Mouse (Mus musculus) limb, embryonic 11.5 days (tissue): ENCODE results near the gene Tpd52l2. TPM values are rescaled to one million over a fixed set of nuclear protein-coding genes. Genes with fewer than 3 reads are reported as not detected.
A peak's percentile ranks its signal among the peaks of the same experiment; 100 is the strongest.

Experiments
- ATAC-seq: fragments of 200-750 bp; cut with Nextera tagmentation; 2 replicates; pipeline ENCODE4 v1.8.0; 2017; ENCODE audit warnings: low read depth; ENCODE audit not compliant: insufficient number of reproducible peaks, low FRiP score, low TSS enrichment
- DNase-seq: peaks from one replicate; pipeline ENCODE4 v3.0.0-alpha.2; 2015; ENCODE audit warnings: low spot score
- H3K27ac ChIP-seq: fragments of 300-500 bp; sonication (generic); replicated peaks from 2 replicates; pipeline ENCODE4 v1.5.1; 2014; ENCODE audit warnings: low read depth, mild to moderate bottlenecking, low read length
- H3K27me3 ChIP-seq: fragments of 300-500 bp; sonication (generic); 2 replicates; pipeline ENCODE4 v1.6.1; 2014; ENCODE audit warnings: mild to moderate bottlenecking, low read length, mixed read lengths; ENCODE audit not compliant: control insufficient read depth, insufficient read depth
- H3K36me3 ChIP-seq: fragments of 300-500 bp; sonication (generic); 2 replicates; pipeline ENCODE4 v1.6.1; 2014; ENCODE audit warnings: mild to moderate bottlenecking, low read length, moderate library complexity, mixed read lengths; ENCODE audit not compliant: control insufficient read depth, insufficient read depth
- H3K4me1 ChIP-seq: fragments of 300-500 bp; sonication (generic); 2 replicates; pipeline ENCODE4 v1.6.1; 2014; ENCODE audit warnings: low read length, mixed read lengths; ENCODE audit not compliant: control insufficient read depth, insufficient read depth
- H3K4me2 ChIP-seq: fragments of 300-500 bp; sonication (generic); 2 replicates; pipeline ENCODE4 v1.6.1; 2014; ENCODE audit warnings: low read depth, mild to moderate bottlenecking, moderate library complexity; ENCODE audit not compliant: severe bottlenecking
- H3K4me3 ChIP-seq: fragments of 300-500 bp; sonication (generic); 2 replicates; pipeline ENCODE4 v1.5.1; 2014; ENCODE audit warnings: low read depth, low read length
- H3K9ac ChIP-seq: fragments of 300-500 bp; sonication (generic); 2 replicates; pipeline ENCODE4 v1.6.1; 2014; ENCODE audit warnings: mild to moderate bottlenecking, low read length
- H3K9me3 ChIP-seq: fragments of 300-500 bp; sonication (generic); 2 replicates; pipeline ENCODE4 v1.6.1; 2016; ENCODE audit warnings: low read length; ENCODE audit not compliant: control insufficient read depth
- WGBS: fragments of 180-500 bp; shearing (Covaris S2); extraction: QIAGEN DNeasy Blood & Tissue Kit; methylation state at CpG from one replicate; pipeline ENCODE4 v1.1.7; 2014; 5-methylcytosine and 5-hydroxymethylcytosine counted together
- polyA plus RNA-seq: library from polyadenylated mRNA; unstranded; fragments of >200 nt; fragmentation: Nextera tagmentation; extraction: Ambion mirVana; gene quantifications from 2 replicates; pipeline ENCODE4 v1.2.1, GENCODE M21; 2014

The Tpd52l2 gene
- polyA plus RNA-seq, 1 experiment from 2014 or later, result 165 TPM

DNA sequence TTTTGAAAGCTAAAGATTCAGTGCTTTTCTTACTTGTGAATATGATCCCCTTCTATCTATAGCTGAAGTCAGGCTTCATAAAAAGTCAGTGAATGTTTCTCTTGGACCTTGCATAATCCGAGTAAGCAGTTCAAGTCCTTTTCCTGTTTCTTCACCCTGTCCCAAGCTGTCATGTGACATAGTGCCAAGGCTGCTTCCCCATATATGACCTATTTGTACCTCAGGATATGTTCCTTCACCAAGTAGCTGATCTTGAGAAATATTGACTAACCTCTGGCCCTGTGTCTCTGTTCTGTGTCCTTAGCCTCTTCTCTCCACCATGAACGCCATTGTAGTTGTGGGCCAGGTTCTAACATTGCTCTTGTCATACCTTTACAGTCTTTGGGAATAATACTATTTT, 39.5 kb downstream of the Tpd52l2 start:
- H3K27ac ChIP-seq, result no peak overlapping the region
- WGBS, result 86% methylated on average over 2 of the region's 2 CpGs
- H3K4me3 ChIP-seq, result no peak overlapping the region
- H3K36me3 ChIP-seq, result no peaks in the 10 kb centered on the region
- no peak for DNase-seq
- no peak overlapping the region for H3K4me2 ChIP-seq
- no peak for ATAC-seq
- no peaks in the 10 kb centered on the region for H3K27me3 ChIP-seq
- H3K9me3 ChIP-seq, result no peaks in the 10 kb centered on the region
- no peaks in the 10 kb centered on the region for H3K4me1 ChIP-seq
- H3K9ac ChIP-seq, result no peak overlapping the region

DNA sequence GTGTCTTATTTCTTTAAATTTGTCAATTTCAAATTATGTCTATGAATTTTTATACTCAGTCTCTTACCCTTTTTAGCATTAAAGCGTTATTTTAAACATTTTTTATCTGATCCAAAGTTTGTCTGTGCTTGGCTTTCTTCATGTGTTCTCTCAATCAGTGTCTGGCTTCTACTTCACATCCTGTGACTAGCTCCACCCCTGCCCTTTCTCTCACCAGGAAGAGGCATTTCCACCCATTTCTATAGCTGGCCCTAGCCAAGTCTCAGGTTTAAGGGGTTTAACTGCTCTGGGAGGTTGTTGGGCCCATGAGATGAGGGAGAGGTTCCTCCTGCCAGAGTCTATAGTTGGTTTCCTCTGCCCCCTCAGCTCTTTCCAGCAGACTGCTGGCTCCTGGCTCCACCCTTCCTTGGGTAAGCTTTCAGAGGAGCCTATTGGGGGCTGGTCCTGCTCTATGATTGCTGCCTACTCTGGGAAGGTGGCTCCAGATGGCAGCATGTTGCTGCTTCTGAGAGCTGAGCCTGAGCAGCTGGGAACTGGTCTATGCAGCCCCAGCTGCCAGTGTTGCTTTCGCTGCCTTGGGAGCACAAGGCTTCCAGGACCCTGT, 40.6 kb downstream of the Tpd52l2 start:
- ATAC-seq, result no peak
- 86% methylated on average over 2 of the region's 2 CpGs for WGBS
- Histone ChIP-seq H3K9ac (peak overlapping the region; percentile 30; the same call in 1 of the 2 replicates), H3K4me3 (no peak overlapping the region), H3K36me3 (no peaks in the 10 kb centered on the region), H3K4me1 (no peaks in the 10 kb centered on the region), H3K4me2 (no peak overlapping the region), H3K27ac (no peak overlapping the region), H3K9me3 (no peaks in the 10 kb centered on the region), H3K27me3 (no peaks in the 10 kb centered on the region)
- DNase-seq, result no peak

DNA sequence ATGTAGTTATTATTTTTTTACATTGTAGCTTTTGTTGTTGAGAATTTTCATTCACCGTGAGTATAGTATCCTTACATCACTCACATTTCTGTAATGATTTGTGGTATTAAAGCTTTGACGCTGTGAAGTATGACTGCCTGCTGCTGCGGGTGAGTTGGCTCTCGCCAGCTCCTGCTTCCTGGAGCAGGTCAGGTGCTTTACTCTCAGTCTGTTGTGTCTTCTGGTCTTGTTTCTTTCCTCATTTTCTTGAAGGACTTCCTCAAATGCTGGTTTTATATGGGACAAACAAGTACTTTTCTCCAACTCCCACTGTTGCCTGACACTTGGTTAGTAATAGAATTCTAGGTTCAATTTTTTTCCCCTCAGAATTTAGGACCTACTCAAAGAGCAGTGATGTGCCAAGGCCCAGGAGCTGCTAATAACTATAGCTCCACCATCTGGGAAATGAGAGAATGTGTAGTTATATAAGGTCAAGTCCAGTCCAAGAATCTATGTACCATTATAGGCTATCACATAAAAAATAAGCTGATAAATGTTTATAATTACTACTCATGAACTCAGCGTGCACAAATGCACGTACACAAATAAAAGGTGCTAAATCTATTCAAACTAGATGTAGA, 44.9 kb downstream of the Tpd52l2 start:
- Histone ChIP-seq H3K9me3 (no peaks in the 10 kb centered on the region), H3K4me3 (no peak overlapping the region), H3K4me1 (no peaks in the 10 kb centered on the region), H3K27me3 (no peaks in the 10 kb centered on the region), H3K9ac (no peak overlapping the region), H3K4me2 (no peak overlapping the region), H3K36me3 (no peaks in the 10 kb centered on the region), H3K27ac (no peak overlapping the region)
- WGBS, result 93% methylated on average over 6 of the region's 6 CpGs
- no peak for DNase-seq
- no peak for ATAC-seq

DNA sequence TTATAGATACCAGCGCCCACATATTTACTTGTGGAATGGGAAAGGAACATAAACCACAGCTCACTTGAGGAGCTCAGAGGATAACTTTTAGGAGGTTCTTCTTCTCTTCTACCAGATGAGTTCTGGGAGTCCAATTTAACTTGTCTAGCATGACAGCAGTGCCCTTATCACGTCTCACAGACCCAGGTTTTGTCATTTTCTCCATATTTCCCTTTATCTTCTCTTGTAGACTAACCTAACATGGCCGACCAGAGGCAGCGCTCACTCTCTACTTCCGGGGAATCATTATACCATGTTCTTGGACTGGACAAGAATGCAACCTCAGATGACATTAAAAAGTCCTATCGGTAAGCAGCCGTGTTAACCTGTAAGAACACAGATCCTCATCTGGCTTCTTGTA, 49.2 kb downstream of the Tpd52l2 start:
- Histone ChIP-seq H3K36me3 (peaks cover 24% of the 10 kb centered on the region), H3K4me1 (no peaks in the 10 kb centered on the region), H3K9me3 (no peaks in the 10 kb centered on the region), H3K4me2 (no peak overlapping the region), H3K27me3 (no peaks in the 10 kb centered on the region), H3K9ac (no peak overlapping the region), H3K4me3 (no peak overlapping the region), H3K27ac (no peak overlapping the region)
- 93% methylated on average over 7 of the region's 7 CpGs for WGBS
- DNase-seq, result no peak
- ATAC-seq, result no peak

- H3K27ac ChIP-seq, result no peak overlapping the region
- no peaks in the 10 kb centered on the region for H3K27me3 ChIP-seq
- ATAC-seq (no peak), DNase-seq (no peak)
- H3K4me2 ChIP-seq, result no peak overlapping the region
- WGBS, result 92% methylated on average over 1 of the region's 1 CpGs
- H3K4me3 ChIP-seq, result no peak overlapping the region
- H3K9ac ChIP-seq, result no peak overlapping the region
- H3K4me1 ChIP-seq, result no peaks in the 10 kb centered on the region
- no peaks in the 10 kb centered on the region for H3K9me3 ChIP-seq
- H3K36me3 ChIP-seq, result peaks cover 26% of the 10 kb centered on the region
These were observed 51.3 kb downstream of the Tpd52l2 start for GRCm38 (mm10) chr2:181548227-181548626.

DNA sequence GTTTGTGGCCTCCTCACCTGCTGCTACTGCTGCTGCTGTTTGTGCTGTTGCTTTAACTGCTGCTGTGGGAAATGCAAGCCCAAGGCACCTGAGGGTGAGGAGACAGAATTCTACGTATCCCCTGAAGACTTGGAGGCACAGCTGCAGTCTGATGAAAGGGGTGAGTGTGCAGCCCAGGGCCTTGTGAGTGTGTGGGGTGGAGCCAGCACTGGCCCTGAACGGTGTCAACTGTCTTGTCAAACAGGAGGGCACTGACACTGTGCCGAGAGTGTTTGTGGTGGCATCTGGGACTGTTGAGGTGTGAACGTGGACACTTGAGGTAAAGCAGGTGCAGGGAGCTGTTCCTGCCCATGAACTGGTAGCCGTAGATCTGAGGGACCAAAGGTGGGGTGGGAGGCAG, 51.7 kb downstream of the Tpd52l2 start:
- Histone ChIP-seq H3K36me3 (peaks cover 26% of the 10 kb centered on the region), H3K9me3 (no peaks in the 10 kb centered on the region), H3K4me3 (no peak overlapping the region), H3K27me3 (no peaks in the 10 kb centered on the region), H3K9ac (no peak overlapping the region), H3K27ac (no peak overlapping the region), H3K4me2 (no peak overlapping the region), H3K4me1 (no peaks in the 10 kb centered on the region)
- 90% methylated on average over 5 of the region's 5 CpGs for WGBS
- no peak for DNase-seq
- no peak for ATAC-seq

DNA sequence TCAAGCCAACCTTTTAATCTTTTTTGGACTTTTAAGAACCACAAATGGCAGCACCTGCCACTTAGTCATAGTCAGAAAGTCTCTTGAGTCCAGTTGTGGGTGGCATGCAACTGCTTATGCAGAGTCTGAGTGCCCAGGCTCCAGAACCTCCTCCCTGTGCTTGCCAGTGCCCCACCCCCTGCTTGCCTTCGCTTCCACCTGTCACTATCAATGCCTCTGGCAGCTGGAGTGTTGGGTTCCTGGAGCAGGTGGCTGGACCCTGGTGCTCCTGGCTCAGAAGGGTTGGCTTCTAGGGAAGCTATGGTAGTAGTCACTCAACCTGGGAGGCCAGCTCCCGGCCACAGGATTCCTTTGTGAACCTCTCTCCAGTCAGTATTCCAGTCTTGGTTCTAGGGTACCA, 53.3 kb downstream of the Tpd52l2 start:
- H3K9ac ChIP-seq, result no peak overlapping the region
- no peak overlapping the region for H3K4me3 ChIP-seq
- no peak for ATAC-seq
- no peaks in the 10 kb centered on the region for H3K27me3 ChIP-seq
- H3K4me1 ChIP-seq, result no peaks in the 10 kb centered on the region
- no peak overlapping the region for H3K4me2 ChIP-seq
- 95% methylated on average over 2 of the region's 2 CpGs for WGBS
- H3K9me3 ChIP-seq, result no peaks in the 10 kb centered on the region
- H3K27ac ChIP-seq, result no peak overlapping the region
- H3K36me3 ChIP-seq, result peaks cover 26% of the 10 kb centered on the region
- DNase-seq, result no peak

DNA sequence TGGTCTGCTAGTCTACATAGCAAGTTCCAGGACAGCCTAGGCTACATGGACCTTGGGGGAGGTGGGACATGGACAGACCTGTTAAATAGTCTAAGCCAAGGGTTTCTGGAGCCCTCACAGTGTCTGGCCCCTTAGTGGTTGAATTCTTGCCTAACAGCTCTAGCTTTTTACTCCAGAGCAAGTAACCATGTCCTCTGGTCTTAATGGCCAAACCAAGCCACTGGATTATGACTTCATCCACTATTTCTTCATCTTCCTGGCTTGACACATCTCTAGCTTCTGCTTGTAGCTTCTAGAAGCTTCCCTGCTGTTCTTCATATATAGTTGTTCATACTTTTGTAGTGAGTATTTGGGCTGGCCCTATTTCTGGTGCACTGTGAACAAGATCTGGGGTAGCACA, 56.8 kb downstream of the Tpd52l2 start:
- Histone ChIP-seq H3K27ac (no peak overlapping the region), H3K9me3 (no peaks in the 10 kb centered on the region), H3K9ac (no peak overlapping the region), H3K27me3 (no peaks in the 10 kb centered on the region), H3K4me3 (no peak overlapping the region), H3K4me2 (no peak overlapping the region), H3K4me1 (no peaks in the 10 kb centered on the region), H3K36me3 (peaks cover 21% of the 10 kb centered on the region)
- DNase-seq, result no peak
- no peak for ATAC-seq

DNA sequence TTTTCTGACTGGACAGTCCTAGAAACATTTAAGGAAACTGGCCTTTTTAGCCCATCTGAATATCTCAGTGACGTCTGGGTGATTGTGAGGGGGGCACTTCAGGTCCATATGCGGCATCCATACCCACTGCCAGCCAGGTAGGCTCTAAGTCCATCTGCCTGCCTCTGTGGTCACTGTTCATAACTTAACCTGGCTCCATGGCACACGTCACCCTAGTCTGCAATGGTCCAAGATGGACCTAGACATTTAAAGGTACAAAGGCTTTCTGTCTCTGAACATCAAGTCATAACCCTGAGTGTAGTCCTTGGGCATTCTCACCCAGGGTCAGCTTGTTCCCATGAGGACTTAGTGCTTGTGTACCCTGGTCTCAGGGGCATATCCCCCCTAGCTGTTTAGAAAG, 70.4 kb downstream of the Tpd52l2 start:
- 87% methylated on average over 3 of the region's 3 CpGs for WGBS
- Histone ChIP-seq H3K9ac (no peak overlapping the region), H3K36me3 (no peaks in the 10 kb centered on the region), H3K9me3 (no peaks in the 10 kb centered on the region), H3K27ac (no peak overlapping the region), H3K4me1 (no peaks in the 10 kb centered on the region), H3K4me2 (no peak overlapping the region), H3K27me3 (no peaks in the 10 kb centered on the region), H3K4me3 (no peak overlapping the region)
- DNase-seq, result no peak
- ATAC-seq, result no peak
